Mouse (Mus musculus) midbrain, embryonic 14.5 days (tissue): ENCODE results near the gene Fndc3b. TPM values are rescaled to one million over a fixed set of nuclear protein-coding genes. Genes with fewer than 3 reads are reported as not detected.

Experiments
- ATAC-seq: fragments of 200-750 bp; cut with Nextera tagmentation; 2 replicates; pipeline ENCODE4 v1.8.0; 2017; ENCODE audit warnings: moderate number of reproducible peaks, moderate library complexity; ENCODE audit not compliant: low FRiP score, low TSS enrichment
- DNase-seq: peaks from one replicate; pipeline ENCODE4 v3.0.0-alpha.2; 2015
- H3K27ac ChIP-seq: fragments of 300-500 bp; sonication (generic); replicated peaks from 2 replicates; pipeline ENCODE4 v1.5.1; 2014; ENCODE audit warnings: mild to moderate bottlenecking, low read depth, low read length, moderate library complexity
- H3K27me3 ChIP-seq: fragments of 300-500 bp; sonication (generic); 2 replicates; pipeline ENCODE4 v1.6.1; 2014; ENCODE audit warnings: low read length, control low read depth, mixed read lengths; ENCODE audit not compliant: control insufficient read depth, insufficient read depth
- H3K36me3 ChIP-seq: fragments of 300-500 bp; sonication (generic); 2 replicates; pipeline ENCODE4 v1.6.1; 2014; ENCODE audit warnings: low read length, control low read depth; ENCODE audit not compliant: control insufficient read depth, insufficient read depth
- H3K4me1 ChIP-seq: fragments of 300-500 bp; sonication (generic); 2 replicates; pipeline ENCODE4 v1.6.1; 2014; ENCODE audit warnings: mild to moderate bottlenecking, antibody characterized with exemption, low read length, control low read depth; ENCODE audit not compliant: control insufficient read depth, insufficient read depth
- H3K4me2 ChIP-seq: fragments of 300-500 bp; sonication (generic); 2 replicates; pipeline ENCODE4 v1.6.1; 2014; ENCODE audit warnings: mild to moderate bottlenecking, low read length, moderate library complexity
- H3K4me3 ChIP-seq: fragments of 300-500 bp; sonication (generic); replicated peaks from 2 replicates; pipeline ENCODE4 v1.5.1; 2014; ENCODE audit warnings: low read depth, low read length
- H3K9ac ChIP-seq: fragments of 300-500 bp; sonication (generic); replicated peaks from 2 replicates; pipeline ENCODE4 v1.6.1; 2014; ENCODE audit warnings: mild to moderate bottlenecking, low read length, moderate library complexity
- H3K9me3 ChIP-seq: fragments of 300-500 bp; sonication (generic); 2 replicates; pipeline ENCODE4 v1.6.1; 2016; ENCODE audit warnings: low read length, control low read depth, mixed read lengths; ENCODE audit not compliant: control insufficient read depth
- WGBS: fragments of 180-500 bp; shearing (Covaris S2); extraction: QIAGEN DNeasy Blood & Tissue Kit; methylation state at CpG from one replicate; pipeline ENCODE4 v1.1.7; 2014; 5-methylcytosine and 5-hydroxymethylcytosine counted together
- polyA plus RNA-seq: library from polyadenylated mRNA; unstranded; fragments of >200 nt; fragmentation: Nextera tagmentation; extraction: Ambion mirVana; gene quantifications from 2 replicates; pipeline ENCODE4 v1.2.1, GENCODE M21; 2014

Fndc3b gene
- polyA plus RNA-seq, 1 experiment from 2014 or later: 8.1 TPM

DNA sequence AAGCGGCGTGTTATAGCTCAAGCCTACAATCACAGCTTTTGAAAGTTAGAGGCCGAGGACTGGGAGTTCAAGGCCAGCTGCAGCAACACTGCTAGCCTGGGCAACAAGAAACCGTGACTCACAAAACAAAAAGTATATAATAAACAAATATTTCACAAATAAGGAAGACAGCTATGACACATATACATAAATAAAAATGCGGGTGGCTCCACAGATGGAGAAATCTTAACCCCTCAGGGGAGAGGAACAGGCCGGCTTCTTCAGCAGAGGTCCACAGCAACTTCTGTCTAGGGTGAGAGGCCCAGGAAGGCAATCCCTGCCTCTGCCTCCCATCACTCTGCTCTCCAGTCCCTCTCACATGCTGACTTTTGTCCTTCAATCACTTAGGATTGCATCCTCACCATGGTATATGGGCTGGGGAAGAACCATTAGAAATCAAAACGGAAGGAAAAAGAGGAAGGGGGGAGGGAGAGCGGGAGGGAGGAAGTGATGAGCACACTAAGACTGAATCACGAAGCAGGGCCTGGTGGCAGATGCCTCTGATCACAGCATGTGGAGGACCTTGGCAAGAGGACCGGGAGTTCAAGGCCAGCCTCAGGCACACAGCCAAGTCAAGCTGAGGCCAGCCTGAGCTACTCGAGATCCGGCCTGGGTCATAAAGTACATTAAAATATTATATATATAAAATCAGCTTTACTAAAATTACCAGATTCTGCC lies 21.8 kb downstream of the Fndc3b start:
- Histone ChIP-seq H3K27me3 (no peaks in the 10 kb centered on the region), H3K27ac (no peak overlapping the region), H3K9ac (no peak overlapping the region), H3K4me2 (no peak overlapping the region), H3K4me3 (no peak overlapping the region), H3K36me3 (no peaks in the 10 kb centered on the region), H3K9me3 (peaks cover 4% of the 10 kb centered on the region; the same call in 1 of the 2 replicates), H3K4me1 (no peaks in the 10 kb centered on the region)
- DNase-seq: no peak
- no peak for ATAC-seq
- 87% methylated on average over 12 of the region's 12 CpGs for WGBS

DNA sequence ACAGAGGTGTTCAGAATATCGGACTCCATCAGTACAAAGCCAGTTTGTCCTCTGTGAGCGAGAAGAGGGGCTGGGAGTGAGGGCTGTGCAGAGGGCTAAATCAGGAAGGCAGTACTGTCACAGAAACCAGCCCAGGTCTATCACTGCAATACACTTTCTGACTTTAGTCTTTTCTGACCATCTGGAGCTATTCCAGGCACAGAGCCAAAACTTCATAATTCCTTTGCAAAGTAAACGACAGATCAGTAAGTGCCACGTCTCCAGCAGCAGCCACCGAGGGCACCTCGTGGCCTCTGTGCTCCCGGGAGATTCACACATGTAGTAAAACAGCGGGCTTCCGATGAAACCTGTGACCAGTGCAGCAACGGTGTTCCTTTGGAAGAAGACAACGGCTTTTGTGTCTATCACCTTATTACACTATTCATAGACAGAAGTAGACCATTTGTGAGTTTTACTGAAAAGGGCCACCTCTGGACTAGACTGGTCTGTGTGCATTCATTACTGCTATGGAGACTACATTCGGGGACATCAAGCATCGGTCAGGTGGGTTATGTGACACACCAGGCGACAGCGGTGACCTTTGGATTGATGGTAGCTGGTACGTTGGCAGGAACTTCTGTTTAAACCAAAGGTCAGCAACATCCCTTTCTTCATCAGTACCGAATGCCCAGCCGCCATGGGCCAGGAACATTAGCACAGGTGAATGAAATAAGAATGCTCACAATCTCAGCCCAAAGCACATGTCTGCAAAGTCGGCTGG lies 24.2 kb downstream of the Fndc3b start:
- Histone ChIP-seq H3K4me2 (no peak overlapping the region), H3K9ac (no peak overlapping the region), H3K27me3 (no peaks in the 10 kb centered on the region), H3K4me1 (no peaks in the 10 kb centered on the region), H3K4me3 (no peak overlapping the region), H3K27ac (no peak overlapping the region), H3K36me3 (no peaks in the 10 kb centered on the region), H3K9me3 (peaks cover 4% of the 10 kb centered on the region; the same call in 1 of the 2 replicates)
- WGBS: 86% methylated on average over 19 of the region's 19 CpGs
- ATAC-seq: no peak
- DNase-seq: peak; percentile 30

DNA sequence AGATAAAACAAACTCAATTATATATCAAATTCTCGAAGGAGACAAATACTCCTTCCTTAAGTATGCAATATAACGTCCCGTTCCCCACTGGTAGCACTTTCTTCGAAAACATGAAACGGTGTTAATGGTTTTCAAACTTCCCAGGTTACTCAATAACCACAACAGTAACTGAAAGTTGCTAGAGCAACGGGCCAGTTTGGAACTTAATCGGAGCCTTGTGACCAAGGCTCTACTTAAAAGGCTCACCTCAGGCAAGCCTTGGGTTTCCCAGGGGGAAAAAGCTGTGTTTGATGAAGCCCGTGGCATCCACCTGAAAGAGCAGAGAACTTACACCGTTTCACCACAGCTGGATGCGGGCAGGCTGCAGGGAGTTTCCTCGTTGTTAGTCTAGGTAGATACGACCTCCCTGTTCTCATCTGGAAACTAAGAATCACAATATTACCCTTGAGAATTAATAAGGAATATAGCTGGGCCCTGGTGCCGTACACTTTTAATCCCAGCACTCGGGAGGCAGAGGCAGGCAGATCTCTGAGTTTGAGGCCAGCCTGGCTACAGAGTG lies 25.4 kb downstream of the Fndc3b start:
- 92% methylated on average over 14 of the region's 14 CpGs for WGBS
- Histone ChIP-seq H3K9me3 (peaks cover 4% of the 10 kb centered on the region; the same call in 1 of the 2 replicates), H3K4me2 (no peak overlapping the region), H3K36me3 (no peaks in the 10 kb centered on the region), H3K9ac (no peak overlapping the region), H3K4me3 (no peak overlapping the region), H3K4me1 (no peaks in the 10 kb centered on the region), H3K27ac (no peak overlapping the region), H3K27me3 (no peaks in the 10 kb centered on the region)
- ATAC-seq: no peak
- DNase-seq: no peak

DNA sequence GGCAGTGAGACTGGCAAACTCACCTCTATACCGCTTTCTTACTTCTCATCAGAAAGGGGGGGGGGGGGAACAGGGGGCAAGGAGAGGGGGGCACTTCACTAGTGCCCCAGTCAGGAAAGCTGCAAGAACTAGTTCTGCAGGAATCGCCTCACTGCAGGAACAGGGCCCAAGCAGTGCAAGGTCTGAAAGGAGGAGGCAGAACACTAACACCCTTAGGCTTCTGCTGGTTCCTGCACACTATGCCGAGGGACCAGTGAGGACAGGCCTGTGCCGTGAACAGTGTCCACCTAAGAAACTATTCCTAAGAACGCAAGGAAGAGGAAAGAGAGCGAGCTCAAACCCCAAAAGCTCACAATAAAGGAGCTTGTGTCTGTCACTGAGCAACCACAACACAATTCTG lies 26.0 kb downstream of the Fndc3b start:
- Histone ChIP-seq H3K36me3 (no peaks in the 10 kb centered on the region), H3K4me1 (no peaks in the 10 kb centered on the region), H3K4me2 (no peak overlapping the region), H3K9ac (no peak overlapping the region), H3K4me3 (no peak overlapping the region), H3K27me3 (no peaks in the 10 kb centered on the region), H3K27ac (no peak overlapping the region), H3K9me3 (peaks cover 4% of the 10 kb centered on the region; the same call in 1 of the 2 replicates)
- DNase-seq (no peak), ATAC-seq (no peak)
- whole genome bisulfite sequencing: 89% methylated on average over 6 of the region's 6 CpGs

DNA sequence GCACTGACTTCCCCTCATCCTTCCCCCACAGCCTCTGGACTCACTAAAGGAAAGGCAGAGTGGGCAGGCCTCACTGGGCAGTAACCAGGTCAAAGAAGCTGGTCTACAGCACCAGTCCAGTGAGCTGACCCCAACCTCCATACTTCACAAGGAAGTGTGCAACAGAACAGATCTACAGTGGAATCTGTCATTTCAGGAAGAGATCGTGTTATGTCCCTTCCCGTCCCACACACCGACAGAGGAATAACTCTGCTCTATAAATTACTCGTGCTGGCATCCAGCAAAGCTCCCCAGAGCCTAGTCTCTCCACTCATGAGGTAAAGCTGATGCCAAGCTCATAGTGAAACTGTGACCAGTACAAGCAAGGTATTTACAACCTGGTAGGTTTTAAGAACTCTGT lies 27.7 kb downstream of the Fndc3b start:
- Histone ChIP-seq H3K27me3 (no peaks in the 10 kb centered on the region), H3K9me3 (peaks cover 4% of the 10 kb centered on the region; the same call in 1 of the 2 replicates), H3K4me3 (no peak overlapping the region), H3K9ac (no peak overlapping the region), H3K36me3 (no peaks in the 10 kb centered on the region), H3K4me1 (no peaks in the 10 kb centered on the region), H3K27ac (no peak overlapping the region), H3K4me2 (no peak overlapping the region)
- DNase-seq (no peak), ATAC-seq (no peak)
- WGBS: 91% methylated on average over 4 of the region's 4 CpGs

DNA sequence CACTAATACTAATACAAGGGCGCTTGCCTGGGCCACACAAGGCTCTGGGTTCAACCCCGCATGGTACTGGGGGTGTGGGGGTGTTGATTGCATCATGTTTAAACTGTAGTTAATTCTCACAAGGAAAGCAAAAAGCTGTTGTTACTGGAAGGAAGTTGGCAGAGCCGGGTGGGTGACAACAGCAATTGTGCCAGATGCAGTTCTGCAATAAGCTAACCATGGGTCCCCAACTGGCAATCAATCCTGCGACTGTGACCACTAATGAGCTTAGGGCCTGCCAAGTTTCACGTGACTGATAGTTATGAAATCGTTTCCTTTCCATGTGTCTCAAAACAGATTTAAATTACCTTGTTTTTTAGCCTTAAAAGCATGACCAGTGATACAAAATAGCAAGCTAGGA lies 33.5 kb downstream of the Fndc3b start:
- ATAC-seq (no peak), DNase-seq (no peak)
- Histone ChIP-seq H3K4me2 (no peak overlapping the region), H3K4me1 (no peaks in the 10 kb centered on the region), H3K36me3 (no peaks in the 10 kb centered on the region), H3K9ac (no peak overlapping the region), H3K27ac (no peak overlapping the region), H3K9me3 (no peaks in the 10 kb centered on the region), H3K4me3 (no peak overlapping the region), H3K27me3 (no peaks in the 10 kb centered on the region)
- 78% methylated on average over 6 of the region's 6 CpGs for WGBS

DNA sequence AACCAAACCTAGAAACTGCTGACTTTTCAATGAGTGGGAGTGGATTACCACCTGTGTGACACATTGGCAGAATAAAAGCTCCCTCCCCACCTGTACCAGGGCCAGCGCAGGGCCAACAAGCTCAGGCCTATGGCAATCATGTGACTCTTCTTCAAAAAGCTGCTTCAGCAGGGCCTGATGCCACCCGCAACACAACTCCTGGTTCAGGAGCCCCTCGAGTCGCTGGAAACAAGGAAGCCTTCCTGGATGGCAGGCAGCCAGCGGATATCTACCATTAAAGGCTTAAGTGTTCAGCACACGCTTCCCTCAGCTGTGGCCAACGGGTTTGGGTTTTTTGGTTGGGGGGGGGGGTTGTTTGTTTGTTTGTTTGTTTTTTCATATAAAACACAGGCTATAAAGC lies 37.4 kb downstream of the Fndc3b start:
- Histone ChIP-seq H3K27me3 (no peaks in the 10 kb centered on the region), H3K36me3 (no peaks in the 10 kb centered on the region), H3K9ac (no peak overlapping the region), H3K9me3 (no peaks in the 10 kb centered on the region), H3K4me1 (no peaks in the 10 kb centered on the region), H3K4me3 (no peak overlapping the region), H3K27ac (no peak overlapping the region), H3K4me2 (no peak overlapping the region)
- ATAC-seq (no peak), DNase-seq (peak; percentile 39)
- 81% methylated on average over 7 of the region's 7 CpGs for WGBS

DNA sequence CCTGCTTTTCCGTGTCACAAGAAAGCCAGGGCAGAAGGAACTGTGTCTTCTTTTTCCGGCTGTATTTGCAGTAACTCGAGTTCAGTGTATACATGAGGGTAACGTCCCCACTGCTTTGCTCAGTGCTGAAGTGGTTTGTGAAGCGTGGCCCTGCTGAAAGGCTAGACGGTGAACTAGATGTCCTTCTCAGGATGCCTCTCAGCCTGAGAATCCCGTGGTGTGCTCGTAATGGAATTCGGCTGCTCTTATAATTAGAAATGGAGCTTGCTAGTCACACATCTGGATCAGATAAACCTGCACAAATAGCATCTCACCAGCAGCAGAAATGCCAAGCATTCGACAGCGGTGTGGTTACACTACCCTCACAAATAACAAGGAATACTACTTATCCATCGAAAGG lies 40.7 kb downstream of the Fndc3b start:
- Histone ChIP-seq H3K27ac (no peak overlapping the region), H3K36me3 (no peaks in the 10 kb centered on the region), H3K4me2 (no peak overlapping the region), H3K4me3 (no peak overlapping the region), H3K9ac (no peak overlapping the region), H3K9me3 (no peaks in the 10 kb centered on the region), H3K27me3 (no peaks in the 10 kb centered on the region), H3K4me1 (no peaks in the 10 kb centered on the region)
- ATAC-seq (no peak), DNase-seq (no peak)
- WGBS: 77% methylated on average over 12 of the region's 12 CpGs
